Mouse (Mus musculus) central nervous system, embryonic 18 days (tissue): Measurements from ENCODE around the gene Gm28919. TPM values are rescaled to one million over a fixed set of nuclear protein-coding genes. Genes with fewer than 3 reads are reported as not detected.

Experiments used
- polyA plus RNA-seq: library from polyadenylated mRNA; depleted of rRNA; stranded (reverse); fragments of >200 nt; gene quantifications from 2 replicates; pipeline ENCODE4 v1.2.3, GENCODE M21; 2012; rRNA removed

Gene Gm28919
- not detected in 2 replicates for polyA plus RNA-seq

DNA sequence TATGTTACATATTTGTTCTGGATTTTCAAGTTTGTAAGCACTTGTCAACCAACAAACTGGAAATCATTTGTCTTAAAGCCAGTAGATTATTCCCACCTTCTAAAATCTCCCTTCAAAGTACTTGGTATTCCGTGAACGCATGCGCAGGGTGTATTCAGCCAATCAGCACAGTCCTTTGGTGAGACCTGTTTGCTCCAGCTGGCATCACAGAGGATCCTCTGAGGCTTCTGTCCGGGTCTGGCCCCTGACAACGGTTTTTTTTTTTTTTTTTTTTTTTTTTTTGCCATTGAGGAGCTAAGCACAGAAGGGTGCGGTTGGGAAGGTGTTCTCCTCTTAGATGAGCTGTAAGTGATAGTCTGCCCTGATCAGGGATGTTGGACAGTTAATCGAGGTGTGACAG lies at the start of gene Gm28919:
Gene Gm28919, plus strand, starts transcription at position 301 of the 400 bp plus-strand sequence.

Other genes with a start within 250 kb of the Gm28919 start
- not detected in 2 replicates for gene Gm21719, start 99.3 kb downstream of the Gm28919 start, polyA plus RNA-seq